Mouse (Mus musculus): ENCODE data around the gene Wrap73. TPM values are rescaled to one million over a fixed set of nuclear protein-coding genes. Genes with fewer than 3 reads are reported as not detected.
A peak's percentile ranks its signal among the peaks of the same experiment; 100 is the strongest.

The Wrap73 gene
- polyA plus RNA-seq, 1 experiment from 2014 or later = 48.5 TPM

- Histone ChIP-seq H3K4me3 (replicated peaks) (no peak overlapping the region), H3K9me3 (no peaks in the 10 kb centered on the region), H3K4me1 (replicated peaks) (peaks cover 27% of the 10 kb centered on the region), H3K36me3 (peaks cover 7% of the 10 kb centered on the region), H3K27me3 (peaks cover 4% of the 10 kb centered on the region), H3K9ac (replicated peaks) (no peak overlapping the region), H3K27ac (no peak overlapping the region), H3K4me2 (no peak overlapping the region)
- no peak for ATAC-seq (ENCODE audit: insufficient number of reproducible peaks, insufficient read depth, low FRiP score, low TSS enrichment, low read depth)
- 18% methylated on average over 7 of the region's 7 CpGs for WGBS
Measured at GRCm38 (mm10) chr4:154163296-154163695, 21.1 kb downstream of the Wrap73 start.

GRCm38 (mm10) chr4:154167053-154167452 lies 24.9 kb downstream of the Wrap73 start:
- 31% methylated on average over 5 of the region's 5 CpGs for WGBS
- no peak for ATAC-seq (ENCODE audit: insufficient number of reproducible peaks, insufficient read depth, low FRiP score, low TSS enrichment, low read depth)

DNA sequence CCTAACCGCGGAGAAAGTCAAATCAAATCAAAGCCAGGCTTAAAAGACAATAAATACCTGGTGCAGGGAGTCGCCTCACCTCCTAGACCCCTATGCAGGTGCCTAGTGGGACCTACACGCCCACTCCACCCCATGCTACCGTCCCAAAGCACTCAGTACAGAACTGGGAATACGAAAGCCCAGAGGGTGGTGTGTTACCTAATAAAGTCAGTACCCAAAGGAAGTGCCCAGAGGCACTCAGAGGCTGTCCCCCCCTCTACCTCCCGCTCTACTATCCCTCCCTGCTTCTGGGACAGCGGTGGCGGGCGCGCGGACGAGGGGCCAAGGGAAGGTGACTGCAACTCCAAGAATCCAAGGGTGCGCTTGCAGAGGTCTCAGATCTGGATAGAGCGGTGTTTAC lies 27.8 kb downstream of the Wrap73 start:
- Histone ChIP-seq H3K4me3 (replicated peaks) (peak overlapping the region; percentile 72), H3K4me2 (peak overlapping the region; percentile 93), H3K9ac (replicated peaks) (peak overlapping the region; percentile 51), H3K27me3 (peaks cover 26% of the 10 kb centered on the region), H3K27ac (no peak overlapping the region), H3K9me3 (no peaks in the 10 kb centered on the region), H3K4me1 (replicated peaks) (peaks cover 47% of the 10 kb centered on the region), H3K36me3 (no peaks in the 10 kb centered on the region)
- ATAC-seq (ENCODE audit: insufficient number of reproducible peaks, insufficient read depth, low FRiP score, low TSS enrichment, low read depth) = peak; percentile 24; the same call in 1 of the 2 replicates
- whole genome bisulfite sequencing = 1% methylated on average over 15 of the region's 15 CpGs

More at GRCm38 (mm10) chr4:154167053-154167452, 24.9 kb downstream of the Wrap73 start:
- Histone ChIP-seq H3K9ac (replicated peaks) (no peak overlapping the region), H3K27ac (no peak overlapping the region), H3K9me3 (no peaks in the 10 kb centered on the region), H3K4me2 (no peak overlapping the region), H3K4me1 (replicated peaks) (peaks cover 23% of the 10 kb centered on the region), H3K4me3 (replicated peaks) (no peak overlapping the region), H3K36me3 (no peaks in the 10 kb centered on the region), H3K27me3 (peaks cover 23% of the 10 kb centered on the region)

DNA sequence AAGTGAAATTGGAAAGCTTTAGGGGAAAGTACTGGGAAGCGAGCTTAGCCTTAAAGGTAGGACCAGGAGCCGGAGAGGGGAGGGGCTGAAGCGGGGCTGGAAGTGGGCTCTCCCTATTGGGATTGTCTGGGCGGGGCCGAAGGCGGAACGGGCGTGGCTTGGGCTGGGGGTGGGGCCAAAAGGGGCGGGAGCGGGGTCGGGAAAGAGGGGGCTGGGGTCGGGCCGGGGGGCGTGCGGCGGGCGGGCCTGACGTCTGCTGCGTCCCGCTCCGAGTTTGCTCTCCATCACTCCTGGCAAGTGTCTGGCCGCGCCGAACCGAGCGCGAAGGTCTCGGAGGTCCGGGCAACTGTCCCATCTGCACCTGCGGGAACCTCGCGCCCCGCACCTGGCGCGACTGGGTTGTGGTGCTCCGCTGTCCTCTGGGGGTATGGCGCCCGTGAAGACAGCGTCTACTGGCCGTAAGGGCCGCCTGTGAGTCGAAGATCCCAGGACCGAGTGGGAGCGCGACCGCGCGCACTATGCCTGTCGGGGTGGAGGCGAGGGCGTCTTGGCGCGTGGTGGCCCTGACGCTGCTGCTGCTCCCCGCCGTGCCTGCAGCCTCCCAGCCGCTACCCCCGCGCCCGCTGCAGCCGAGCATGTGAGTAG lies 28.5 kb downstream of the Wrap73 start, which contains the start of gene Megf6:
Gene Megf6 (plus strand): TSS at position 225 of the 645 bp plus-strand sequence.
- H3K9me3 ChIP-seq = no peaks in the 10 kb centered on the region
- WGBS = under 1% methylated on average over 56 of the region's 61 CpGs
- H3K4me1 ChIP-seq (replicated peaks) = peaks cover 53% of the 10 kb centered on the region
- peak within 1 kb of the TSS; percentile 69 for H3K9ac ChIP-seq (replicated peaks)
- H3K27ac ChIP-seq = peak within 1 kb of the TSS; percentile 88
- H3K27me3 ChIP-seq = peaks cover 26% of the 10 kb centered on the region
- peak within 1 kb of the TSS; percentile 72 for H3K4me3 ChIP-seq (replicated peaks)
- peak; percentile 78 for ATAC-seq (ENCODE audit: insufficient number of reproducible peaks, insufficient read depth, low FRiP score, low TSS enrichment, low read depth)
- H3K4me2 ChIP-seq = peak within 1 kb of the TSS; percentile 93
- no peaks in the 10 kb centered on the region for H3K36me3 ChIP-seq

DNA sequence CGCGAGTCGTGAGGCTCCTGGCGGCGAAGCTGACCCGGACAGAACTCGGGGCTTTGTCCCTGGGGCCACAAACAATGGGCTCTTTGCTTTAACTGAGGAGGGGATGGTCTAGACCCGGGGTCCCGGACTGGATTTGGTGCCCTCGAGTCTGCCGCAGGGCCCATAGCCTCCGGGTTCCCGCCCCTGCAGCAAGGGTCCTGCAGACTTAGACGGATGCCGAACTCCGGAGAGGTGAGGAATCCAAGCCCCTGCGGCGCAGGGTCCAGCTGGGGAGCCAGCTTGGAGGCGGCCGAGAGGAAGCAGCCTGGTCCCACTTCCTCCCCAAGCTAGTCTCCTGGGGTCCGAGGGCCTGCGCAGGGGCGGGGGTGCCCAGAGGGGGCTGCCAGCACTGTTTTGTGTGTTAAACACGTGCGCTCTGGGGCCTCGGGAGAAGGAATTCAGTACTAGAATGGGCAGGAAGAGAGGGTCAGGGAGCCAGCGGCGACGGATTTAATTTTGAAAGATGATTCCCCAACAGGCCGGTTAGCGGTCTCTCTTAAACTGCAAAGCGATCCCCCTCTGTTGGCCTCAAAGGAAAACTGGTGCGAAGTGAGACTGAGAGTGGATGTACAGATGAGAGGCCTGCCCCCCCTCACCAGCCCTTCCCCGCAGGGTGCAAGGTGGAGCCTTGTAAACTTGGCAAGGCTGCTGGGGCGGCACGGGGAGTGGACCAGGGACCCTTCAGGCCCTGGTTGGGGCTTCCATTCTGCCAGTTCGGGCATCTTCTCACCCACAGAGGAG lies 29.2 kb downstream of the Wrap73 start:
- peak; percentile 44; the same call in 1 of the 2 replicates for ATAC-seq (ENCODE audit: insufficient number of reproducible peaks, insufficient read depth, low FRiP score, low TSS enrichment, low read depth)
- Histone ChIP-seq H3K4me3 (replicated peaks) (peak overlapping the region; percentile 72), H3K27me3 (peaks cover 26% of the 10 kb centered on the region), H3K4me1 (replicated peaks) (peaks cover 58% of the 10 kb centered on the region), H3K4me2 (peak overlapping the region; percentile 93), H3K27ac (peak overlapping the region; percentile 88), H3K9ac (replicated peaks) (peak overlapping the region; percentile 69), H3K9me3 (no peaks in the 10 kb centered on the region), H3K36me3 (no peaks in the 10 kb centered on the region)
- under 1% methylated on average over 37 of the region's 37 CpGs for WGBS

- H3K27me3 ChIP-seq = peaks cover 26% of the 10 kb centered on the region
- WGBS = 26% methylated on average over 13 of the region's 13 CpGs
Measured at GRCm38 (mm10) chr4:154171931-154172604, 29.9 kb downstream of the Wrap73 start.

DNA sequence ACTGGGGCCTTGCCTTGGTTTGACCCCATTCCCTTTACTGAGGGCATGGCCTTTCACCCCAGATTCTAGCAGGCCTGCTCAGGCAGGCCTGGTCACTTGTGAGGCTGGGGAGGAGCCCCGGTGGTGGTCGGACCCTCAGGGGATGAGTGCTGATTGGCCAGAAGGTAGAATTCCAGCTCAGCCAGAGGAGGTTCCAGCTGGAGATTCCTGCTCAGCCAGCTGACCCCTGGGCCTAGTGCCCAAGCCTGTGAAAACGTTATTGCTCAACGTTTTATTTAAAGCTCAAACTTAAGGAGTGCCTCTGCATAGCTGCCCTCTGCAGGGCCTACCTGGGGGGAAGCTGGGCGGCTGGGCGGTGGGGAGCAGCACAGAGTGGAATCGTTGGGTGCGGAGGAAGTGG lies 35.1 kb downstream of the Wrap73 start:
- WGBS = 55% methylated on average over 8 of the region's 8 CpGs
- Histone ChIP-seq H3K4me3 (replicated peaks) (no peak overlapping the region), H3K9me3 (no peaks in the 10 kb centered on the region), H3K4me1 (replicated peaks) (peaks cover 43% of the 10 kb centered on the region), H3K9ac (replicated peaks) (no peak overlapping the region), H3K27me3 (0 out of 2 replicates have a peak, but pooled peaks cover 3% of the 10 kb centered on the region), H3K27ac (no peak overlapping the region), H3K36me3 (peaks cover 29% of the 10 kb centered on the region), H3K4me2 (no peak overlapping the region)
- ATAC-seq (ENCODE audit: insufficient number of reproducible peaks, insufficient read depth, low FRiP score, low TSS enrichment, low read depth) = no peak

More at GRCm38 (mm10) chr4:154171931-154172604, 29.9 kb downstream of the Wrap73 start:
- no peak for ATAC-seq (ENCODE audit: insufficient number of reproducible peaks, insufficient read depth, low FRiP score, low TSS enrichment, low read depth)
- H3K27ac ChIP-seq = no peak overlapping the region; the same call in 1 of the 2 replicates
- H3K4me1 ChIP-seq (replicated peaks) = peaks cover 58% of the 10 kb centered on the region
- peak overlapping the region; percentile 93 for H3K4me2 ChIP-seq
- peaks cover 1% of the 10 kb centered on the region; the same call in 1 of the 2 replicates for H3K36me3 ChIP-seq
- no peaks in the 10 kb centered on the region for H3K9me3 ChIP-seq
- peak overlapping the region; percentile 69; the same call in 1 of the 2 replicates for H3K9ac ChIP-seq (replicated peaks)
- peak overlapping the region; percentile 72 for H3K4me3 ChIP-seq (replicated peaks)

- Histone ChIP-seq H3K9me3 (no peaks in the 10 kb centered on the region), H3K4me1 (replicated peaks) (peaks cover 6% of the 10 kb centered on the region), H3K4me2 (no peak overlapping the region), H3K9ac (replicated peaks) (no peak overlapping the region), H3K27me3 (no peaks in the 10 kb centered on the region), H3K27ac (no peak overlapping the region), H3K36me3 (peaks cover 59% of the 10 kb centered on the region), H3K4me3 (replicated peaks) (no peak overlapping the region)
- WGBS = 79% methylated on average over 7 of the region's 7 CpGs
- ATAC-seq (ENCODE audit: insufficient number of reproducible peaks, insufficient read depth, low FRiP score, low TSS enrichment, low read depth) = no peak
Measured at GRCm38 (mm10) chr4:154181001-154181400, 38.8 kb downstream of the Wrap73 start.

GRCm38 (mm10) chr4:154183566-154183965 lies 41.4 kb downstream of the Wrap73 start:
- WGBS = 77% methylated on average over 5 of the region's 5 CpGs
- Histone ChIP-seq H3K36me3 (peaks cover 62% of the 10 kb centered on the region), H3K4me3 (replicated peaks) (no peak overlapping the region), H3K27ac (no peak overlapping the region), H3K9ac (replicated peaks) (no peak overlapping the region), H3K27me3 (no peaks in the 10 kb centered on the region), H3K9me3 (no peaks in the 10 kb centered on the region), H3K4me2 (no peak overlapping the region), H3K4me1 (replicated peaks) (no peaks in the 10 kb centered on the region; the same call in 1 of the 2 replicates)
- ATAC-seq (ENCODE audit: insufficient number of reproducible peaks, insufficient read depth, low FRiP score, low TSS enrichment, low read depth) = no peak

- peaks cover 66% of the 10 kb centered on the region for H3K36me3 ChIP-seq
- H3K4me3 ChIP-seq (replicated peaks) = no peak overlapping the region
- ATAC-seq (ENCODE audit: insufficient number of reproducible peaks, insufficient read depth, low FRiP score, low TSS enrichment, low read depth) = no peak
- no peak overlapping the region for H3K9ac ChIP-seq (replicated peaks)
- no peaks in the 10 kb centered on the region for H3K9me3 ChIP-seq
- no peak overlapping the region for H3K4me2 ChIP-seq
- no peak overlapping the region for H3K27ac ChIP-seq
- WGBS = 71% methylated on average over 5 of the region's 5 CpGs
- H3K4me1 ChIP-seq (replicated peaks) = no peaks in the 10 kb centered on the region; the same call in 1 of the 2 replicates
- no peaks in the 10 kb centered on the region for H3K27me3 ChIP-seq
Measured at GRCm38 (mm10) chr4:154185001-154185400, 42.8 kb downstream of the Wrap73 start.
